Mouse (Mus musculus) ES-Bruce4 (cell line): ENCODE measurements around the gene Pgd.

ENCODE experiments used
- CTCF ChIP-seq: IDR thresholded peaks from one replicate; pipeline ENCODE4 v1.8.1; 2011; ENCODE audit warnings: low read depth, low read length
- EP300 ChIP-seq: IDR thresholded peaks from 2 replicates; pipeline ENCODE4 v1.6.1; 2011; ENCODE audit warnings: low read depth, low read length; ENCODE audit not compliant: insufficient read depth
- POLR2A ChIP-seq: IDR thresholded peaks from one replicate; pipeline ENCODE4 v1.8.1; 2011; ENCODE audit warnings: low read length; ENCODE audit not compliant: insufficient read depth

GRCm38 (mm10) chr4:149168016-149168415 lies 1.4 kb upstream of the Pgd start:
- no peak for TF ChIP-seq POLR2A
- TF ChIP-seq EP300: no peak
- TF ChIP-seq CTCF: no peak
